Mouse (Mus musculus) T-helper 17 cell (primary cell): ENCODE measurements around the gene Zfp991.
"Not testable (repeated sequence)": the region's sequence is repeated elsewhere in the genome, so short reads cannot be mapped to it uniquely, and the experiment has no call there.

Experiments used
- in situ Hi-C, 2 experiments: fragments of 300-600 bp; cut with MboI, MseI; formaldehyde crosslinking; loops; 1 replicate in 1 of 2; 2 replicates in 1 of 2; pipeline ENCODE4 v1.15.1; 2025; ENCODE audit warnings: high pct_unique_total_duplicates in 2 of 2

Zfp991 gene

GRCm38 (mm10) chr4:147131837-147132459 lies at the start of gene Zfp991:
Gene Zfp991, plus strand, starts transcription at chr4:147132038.
- in situ Hi-C loops, result not testable (repeated sequence)

GRCm38 (mm10) chr4:147095641-147096040 lies 36.2 kb upstream of the Zfp991 start:
- in situ Hi-C loops, result loop anchor here (5.0 kb wide), 3 partner anchors 523 to 1358 kb away; no protein-coding TSS in a partner anchor

- in situ Hi-C loops, result not testable (repeated sequence)
Observed at GRCm38 (mm10) chr4:147101666-147102626, 29.9 kb upstream of the Zfp991 start.

GRCm38 (mm10) chr4:147103814-147104213 lies 28.0 kb upstream of the Zfp991 start:
- in situ Hi-C loops, result not testable (repeated sequence)

- in situ Hi-C loops, result not testable (repeated sequence)
Observed at GRCm38 (mm10) chr4:147117839-147118238, 14.0 kb upstream of the Zfp991 start.

GRCm38 (mm10) chr4:147122286-147122685 lies 9.6 kb upstream of the Zfp991 start:
- in situ Hi-C loops, result loop anchor here (5.0 to 10.0 kb wide), 8 partner anchors 93 to 1565 kb away; partner anchors contain the start of gene Zfp979 (in 1 of the 2)

GRCm38 (mm10) chr4:147123797-147124196 lies 8.0 kb upstream of the Zfp991 start:
- in situ Hi-C loops, result loop anchor here (5.0 to 10.0 kb wide), 8 partner anchors 91 to 1566 kb away; partner anchors contain the start of gene Zfp979 (in 1 of the 2)

GRCm38 (mm10) chr4:147124400-147125306 lies 7.2 kb upstream of the Zfp991 start:
- in situ Hi-C loops, result loop anchor here (5.0 to 10.0 kb wide), 11 partner anchors 90 to 1567 kb away; partner anchors contain the start of gene Zfp979 (in 1 of the 2)

- in situ Hi-C loops, result loop anchor here (5.0 to 10.0 kb wide), 7 partner anchors 89 to 1568 kb away; partner anchors contain the start of gene Zfp979 (in 1 of the 2)
Observed at GRCm38 (mm10) chr4:147125326-147125725, 6.5 kb upstream of the Zfp991 start.

- in situ Hi-C loops, result loop anchor here (5.0 to 10.0 kb wide), 7 partner anchors 89 to 1569 kb away; partner anchors contain the start of gene Zfp979 (in 1 of the 2)
Observed at GRCm38 (mm10) chr4:147125870-147126269, 6.0 kb upstream of the Zfp991 start.

GRCm38 (mm10) chr4:147126435-147126834 lies 5.4 kb upstream of the Zfp991 start:
- in situ Hi-C loops, result loop anchor here (5.0 to 10.0 kb wide), 7 partner anchors 88 to 1569 kb away; partner anchors contain the start of gene Zfp979 (in 1 of the 2)

- in situ Hi-C loops, result loop anchor here (5.0 to 10.0 kb wide), 7 partner anchors 88 to 1570 kb away; partner anchors contain the start of gene Zfp979 (in 1 of the 2)
Observed at GRCm38 (mm10) chr4:147127137-147127536, 4.7 kb upstream of the Zfp991 start.

GRCm38 (mm10) chr4:147128152-147128551 lies 3.7 kb upstream of the Zfp991 start:
- in situ Hi-C loops, result loop anchor here (5.0 to 10.0 kb wide), 7 partner anchors 87 to 1571 kb away; partner anchors contain the start of gene Zfp979 (in 1 of the 2)

GRCm38 (mm10) chr4:147133596-147133995 lies 1.8 kb downstream of the Zfp991 start:
- in situ Hi-C loops, result not testable (repeated sequence)

- in situ Hi-C loops, result loop anchor here (5.0 kb wide), 3 partner anchors 651 to 1724 kb away; no protein-coding TSS in a partner anchor
Observed at GRCm38 (mm10) chr4:147141757-147142156, 9.9 kb downstream of the Zfp991 start.

GRCm38 (mm10) chr4:147165282-147165681 lies 33.4 kb downstream of the Zfp991 start:
- in situ Hi-C loops, result loop anchor here (5.0 kb wide), 2 partner anchors 518 to 1348 kb away; no protein-coding TSS in a partner anchor

- in situ Hi-C loops, result loop anchor here (5.0 kb wide), 1 partner anchor 713 kb away; no protein-coding TSS in a partner anchor
Observed at GRCm38 (mm10) chr4:147170547-147170946, 38.7 kb downstream of the Zfp991 start.

GRCm38 (mm10) chr4:147171557-147171956 lies 39.7 kb downstream of the Zfp991 start:
- in situ Hi-C loops, result loop anchor here (5.0 kb wide), 1 partner anchor 714 kb away; no protein-coding TSS in a partner anchor

GRCm38 (mm10) chr4:147176279-147176880 lies 44.5 kb downstream of the Zfp991 start:
- in situ Hi-C loops, result not testable (repeated sequence)
